Mouse (Mus musculus) liver, postnatal 0 days (tissue): ENCODE results near the gene Itk.

ENCODE experiments used
- CTCF ChIP-seq: sonication (generic); IDR thresholded peaks from 2 replicates; pipeline ENCODE4 v1.5.1; 2016; ENCODE audit warnings: antibody characterized with exemption, low read depth
- EP300 ChIP-seq: IDR thresholded peaks from 2 replicates; pipeline ENCODE4 v1.6.1; 2016; ENCODE audit warnings: antibody characterized with exemption, low read depth, mild to moderate bottlenecking

DNA sequence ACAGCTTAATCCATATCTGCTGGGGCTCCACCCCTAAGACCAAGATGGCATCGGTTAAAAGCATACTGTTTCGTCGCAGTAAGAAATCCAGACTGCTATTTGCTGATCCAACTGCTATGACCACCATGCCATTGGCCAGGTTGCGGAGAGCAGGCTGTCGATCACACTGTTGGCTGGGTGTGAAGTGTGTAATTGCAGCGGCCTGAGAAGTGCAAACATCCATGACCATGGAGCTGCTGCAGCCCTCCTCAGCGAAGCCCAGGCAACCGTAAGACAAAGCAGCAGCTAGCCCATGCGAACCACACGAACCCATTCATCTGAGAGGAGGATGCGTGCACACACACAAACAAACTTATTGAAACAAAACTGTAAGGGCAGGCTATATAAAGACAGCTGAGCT lies 94.9 kb downstream of the Itk start:
- TF ChIP-seq CTCF (no peak), EP300 (no peak)
